Mouse (Mus musculus): ENCODE data around the gene Dnah6. TPM values are rescaled to one million over a fixed set of nuclear protein-coding genes. Genes with fewer than 3 reads are reported as not detected.
A peak's percentile ranks its signal among the peaks of the same experiment; 100 is the strongest.

The Dnah6 gene
- polyA plus RNA-seq, 1 experiment from 2014 or later: 0.14 TPM

- 78% methylated on average over 3 of the region's 3 CpGs for WGBS
- Histone ChIP-seq H3K4me3 (replicated peaks; ENCODE audit: low read depth, low read length) (no peak overlapping the region), H3K36me3 (ENCODE audit: control insufficient read depth, insufficient read depth, low read length) (no peaks in the 10 kb centered on the region), H3K4me1 (ENCODE audit: control insufficient read depth, insufficient read depth, low read length) (no peaks in the 10 kb centered on the region), H3K4me2 (ENCODE audit: low read length) (no peak overlapping the region), H3K27ac (replicated peaks; ENCODE audit: low read depth, low read length) (no peak overlapping the region), H3K9ac (replicated peaks; ENCODE audit: low read length) (no peak overlapping the region), H3K9me3 (ENCODE audit: control insufficient read depth, low read length) (no peaks in the 10 kb centered on the region), H3K27me3 (ENCODE audit: control insufficient read depth, insufficient read depth, low read length) (no peaks in the 10 kb centered on the region)
- ATAC-seq (ENCODE audit: low FRiP score, low TSS enrichment): no peak
- DNase-seq: no peak
These were observed 38.5 kb downstream of the Dnah6 start for GRCm38 (mm10) chr6:73182987-73183386.

- DNase-seq (no peak), ATAC-seq (ENCODE audit: low FRiP score, low TSS enrichment) (no peak)
- no peak overlapping the region for H3K4me3 ChIP-seq (replicated peaks; ENCODE audit: low read depth, low read length)
- no peaks in the 10 kb centered on the region for H3K27me3 ChIP-seq (ENCODE audit: control insufficient read depth, insufficient read depth, low read length)
- H3K9ac ChIP-seq (replicated peaks; ENCODE audit: low read length): no peak overlapping the region
- no peaks in the 10 kb centered on the region for H3K36me3 ChIP-seq (ENCODE audit: control insufficient read depth, insufficient read depth, low read length)
- no peak overlapping the region for H3K27ac ChIP-seq (replicated peaks; ENCODE audit: low read depth, low read length)
- H3K4me2 ChIP-seq (ENCODE audit: low read length): no peak overlapping the region
- H3K9me3 ChIP-seq (ENCODE audit: control insufficient read depth, low read length): no peaks in the 10 kb centered on the region
- H3K4me1 ChIP-seq (ENCODE audit: control insufficient read depth, insufficient read depth, low read length): no peaks in the 10 kb centered on the region
- WGBS: 56% methylated on average over 3 of the region's 3 CpGs
These were observed 39.0 kb downstream of the Dnah6 start for GRCm38 (mm10) chr6:73182410-73182809.

- Histone ChIP-seq H3K4me1 (ENCODE audit: control insufficient read depth, insufficient read depth, low read length) (no peaks in the 10 kb centered on the region), H3K36me3 (ENCODE audit: control insufficient read depth, insufficient read depth, low read length) (no peaks in the 10 kb centered on the region), H3K4me3 (replicated peaks; ENCODE audit: low read depth, low read length) (no peak overlapping the region), H3K4me2 (ENCODE audit: low read length) (no peak overlapping the region), H3K27ac (replicated peaks; ENCODE audit: low read depth, low read length) (no peak overlapping the region), H3K27me3 (ENCODE audit: control insufficient read depth, insufficient read depth, low read length) (no peaks in the 10 kb centered on the region), H3K9ac (replicated peaks; ENCODE audit: low read length) (no peak overlapping the region), H3K9me3 (ENCODE audit: control insufficient read depth, low read length) (no peaks in the 10 kb centered on the region)
- ATAC-seq (ENCODE audit: low FRiP score, low TSS enrichment) (no peak), DNase-seq (no peak)
- 86% methylated on average over 4 of the region's 4 CpGs for WGBS
These were observed 39.4 kb downstream of the Dnah6 start for GRCm38 (mm10) chr6:73182006-73182405.

- ATAC-seq (ENCODE audit: low FRiP score, low TSS enrichment): no peak
- no peaks in the 10 kb centered on the region for H3K27me3 ChIP-seq (ENCODE audit: control insufficient read depth, insufficient read depth, low read length)
- H3K36me3 ChIP-seq (ENCODE audit: control insufficient read depth, insufficient read depth, low read length): no peaks in the 10 kb centered on the region
- no peak overlapping the region for H3K9ac ChIP-seq (replicated peaks; ENCODE audit: low read length)
- H3K4me2 ChIP-seq (ENCODE audit: low read length): no peak overlapping the region
- H3K9me3 ChIP-seq (ENCODE audit: control insufficient read depth, low read length): no peaks in the 10 kb centered on the region
- no peak overlapping the region for H3K27ac ChIP-seq (replicated peaks; ENCODE audit: low read depth, low read length)
- DNase-seq: no peak
- no peak overlapping the region for H3K4me3 ChIP-seq (replicated peaks; ENCODE audit: low read depth, low read length)
- no peaks in the 10 kb centered on the region for H3K4me1 ChIP-seq (ENCODE audit: control insufficient read depth, insufficient read depth, low read length)
- 83% methylated on average over 3 of the region's 3 CpGs for WGBS
These were observed 46.3 kb downstream of the Dnah6 start for GRCm38 (mm10) chr6:73175156-73175555.

DNA sequence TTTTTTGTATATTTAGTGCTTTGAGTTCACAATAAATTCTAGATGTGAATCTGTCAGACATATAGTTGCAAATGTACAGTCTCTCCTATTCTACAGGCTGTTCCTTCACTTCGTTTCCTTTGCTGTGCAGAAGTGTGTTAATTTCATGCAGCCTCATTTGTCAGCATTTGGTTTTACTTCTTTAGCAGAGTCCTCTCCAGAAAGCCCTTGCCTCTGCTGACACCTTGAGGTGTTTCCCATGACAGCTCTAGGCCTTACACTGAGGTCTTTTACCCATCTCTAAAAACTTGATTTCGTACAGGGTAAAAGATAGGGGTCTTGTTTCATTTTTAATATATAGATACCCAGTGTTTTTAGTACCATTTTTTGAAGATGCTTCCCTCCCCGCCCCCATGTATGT, 54.2 kb downstream of the Dnah6 start:
- 83% methylated on average over 3 of the region's 3 CpGs for WGBS
- DNase-seq: no peak
- Histone ChIP-seq H3K36me3 (ENCODE audit: control insufficient read depth, insufficient read depth, low read length) (no peaks in the 10 kb centered on the region), H3K4me3 (replicated peaks; ENCODE audit: low read depth, low read length) (no peak overlapping the region), H3K27ac (replicated peaks; ENCODE audit: low read depth, low read length) (no peak overlapping the region), H3K4me1 (ENCODE audit: control insufficient read depth, insufficient read depth, low read length) (no peaks in the 10 kb centered on the region), H3K4me2 (ENCODE audit: low read length) (no peak overlapping the region), H3K27me3 (ENCODE audit: control insufficient read depth, insufficient read depth, low read length) (no peaks in the 10 kb centered on the region), H3K9me3 (ENCODE audit: control insufficient read depth, low read length) (no peaks in the 10 kb centered on the region), H3K9ac (replicated peaks; ENCODE audit: low read length) (no peak overlapping the region)
- no peak for ATAC-seq (ENCODE audit: low FRiP score, low TSS enrichment)

- ATAC-seq (ENCODE audit: low FRiP score, low TSS enrichment): no peak
- H3K4me1 ChIP-seq (ENCODE audit: control insufficient read depth, insufficient read depth, low read length): no peaks in the 10 kb centered on the region
- 78% methylated on average over 1 of the region's 1 CpGs for WGBS
These were observed 58.5 kb downstream of the Dnah6 start for GRCm38 (mm10) chr6:73162958-73163357.

DNA sequence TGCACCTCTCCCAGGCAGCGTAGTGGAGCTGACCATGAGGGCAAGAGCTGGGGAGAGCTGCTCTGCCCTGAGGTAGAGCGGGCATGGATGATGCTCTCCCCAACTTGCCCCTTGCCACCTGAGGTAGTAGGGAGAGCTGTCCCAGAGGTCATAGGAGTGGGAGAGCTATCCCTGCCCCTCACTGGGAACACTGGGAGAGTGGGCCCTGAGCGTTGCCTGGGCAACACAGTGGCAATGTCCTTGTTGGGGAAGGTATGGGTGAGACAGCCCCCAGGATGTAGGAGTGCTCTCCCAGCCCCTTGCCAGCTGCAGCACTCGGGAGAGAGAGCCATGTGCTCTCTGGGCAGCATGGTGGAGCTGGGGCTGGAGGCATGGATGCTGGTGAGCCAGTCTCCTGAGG, 60.1 kb downstream of the Dnah6 start:
- Histone ChIP-seq H3K4me2 (ENCODE audit: low read length) (no peak overlapping the region), H3K27me3 (ENCODE audit: control insufficient read depth, insufficient read depth, low read length) (no peaks in the 10 kb centered on the region), H3K4me3 (replicated peaks; ENCODE audit: low read depth, low read length) (no peak overlapping the region), H3K4me1 (ENCODE audit: control insufficient read depth, insufficient read depth, low read length) (no peaks in the 10 kb centered on the region), H3K36me3 (ENCODE audit: control insufficient read depth, insufficient read depth, low read length) (no peaks in the 10 kb centered on the region), H3K9me3 (ENCODE audit: control insufficient read depth, low read length) (no peaks in the 10 kb centered on the region), H3K9ac (replicated peaks; ENCODE audit: low read length) (no peak overlapping the region), H3K27ac (replicated peaks; ENCODE audit: low read depth, low read length) (no peak overlapping the region)
- no peak for DNase-seq
- ATAC-seq (ENCODE audit: low FRiP score, low TSS enrichment): no peak
- WGBS: 74% methylated on average over 4 of the region's 4 CpGs

More at GRCm38 (mm10) chr6:73162958-73163357, 58.5 kb downstream of the Dnah6 start:
- Histone ChIP-seq H3K9me3 (ENCODE audit: control insufficient read depth, low read length) (no peaks in the 10 kb centered on the region), H3K4me2 (ENCODE audit: low read length) (no peak overlapping the region), H3K27ac (replicated peaks; ENCODE audit: low read depth, low read length) (no peak overlapping the region), H3K9ac (replicated peaks; ENCODE audit: low read length) (no peak overlapping the region), H3K36me3 (ENCODE audit: control insufficient read depth, insufficient read depth, low read length) (no peaks in the 10 kb centered on the region), H3K27me3 (ENCODE audit: control insufficient read depth, insufficient read depth, low read length) (no peaks in the 10 kb centered on the region), H3K4me3 (replicated peaks; ENCODE audit: low read depth, low read length) (no peak overlapping the region)
- DNase-seq: no peak

- Histone ChIP-seq H3K4me1 (ENCODE audit: control insufficient read depth, insufficient read depth, low read length) (no peaks in the 10 kb centered on the region), H3K4me2 (ENCODE audit: low read length) (no peak overlapping the region), H3K4me3 (replicated peaks; ENCODE audit: low read depth, low read length) (no peak overlapping the region), H3K9ac (replicated peaks; ENCODE audit: low read length) (no peak overlapping the region), H3K27me3 (ENCODE audit: control insufficient read depth, insufficient read depth, low read length) (no peaks in the 10 kb centered on the region), H3K9me3 (ENCODE audit: control insufficient read depth, low read length) (no peaks in the 10 kb centered on the region), H3K36me3 (ENCODE audit: control insufficient read depth, insufficient read depth, low read length) (no peaks in the 10 kb centered on the region), H3K27ac (replicated peaks; ENCODE audit: low read depth, low read length) (no peak overlapping the region)
- ATAC-seq (ENCODE audit: low FRiP score, low TSS enrichment) (no peak), DNase-seq (no peak)
- WGBS: 84% methylated on average over 2 of the region's 2 CpGs
These were observed 66.0 kb downstream of the Dnah6 start for GRCm38 (mm10) chr6:73155455-73155854.

DNA sequence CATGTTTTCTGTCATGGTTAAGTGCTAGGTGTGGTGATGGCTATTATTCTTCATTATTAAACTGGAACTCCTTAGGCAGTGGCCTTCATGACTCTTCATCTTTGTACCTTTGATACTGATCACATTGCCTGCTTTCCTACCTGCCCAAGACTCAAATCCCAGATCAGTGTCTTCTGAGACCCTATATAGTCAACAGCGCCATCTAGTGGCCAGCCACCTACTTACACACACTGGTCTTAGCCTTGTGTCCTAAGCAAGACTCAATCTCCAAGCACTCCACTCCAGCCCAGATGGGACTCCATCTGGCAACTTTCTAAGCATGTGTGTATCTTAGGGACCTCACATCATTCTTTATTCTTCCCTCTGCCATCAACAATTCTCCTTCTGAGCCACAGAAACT, 67.8 kb downstream of the Dnah6 start:
- WGBS: 0% methylated on average over 1 of the region's 1 CpGs
- no peak overlapping the region for H3K4me2 ChIP-seq (ENCODE audit: low read length)
- H3K4me1 ChIP-seq (ENCODE audit: control insufficient read depth, insufficient read depth, low read length): no peaks in the 10 kb centered on the region
- no peaks in the 10 kb centered on the region for H3K9me3 ChIP-seq (ENCODE audit: control insufficient read depth, low read length)
- no peak overlapping the region for H3K9ac ChIP-seq (replicated peaks; ENCODE audit: low read length)
- no peak overlapping the region for H3K4me3 ChIP-seq (replicated peaks; ENCODE audit: low read depth, low read length)
- no peaks in the 10 kb centered on the region for H3K27me3 ChIP-seq (ENCODE audit: control insufficient read depth, insufficient read depth, low read length)
- DNase-seq (peak; percentile 96), ATAC-seq (ENCODE audit: low FRiP score, low TSS enrichment) (peak; percentile 53; the same call in 1 of the 2 replicates)
- no peak overlapping the region for H3K27ac ChIP-seq (replicated peaks; ENCODE audit: low read depth, low read length)
- H3K36me3 ChIP-seq (ENCODE audit: control insufficient read depth, insufficient read depth, low read length): no peaks in the 10 kb centered on the region

Measured in midbrain, embryonic 14.5 days (tissue).